In genomic region chr11:115231168-115231915, GRCm38 (mm10) we compare ENCODE assay signal across 8 mouse cellular contexts. TPM values are rescaled to one million over a fixed set of nuclear protein-coding genes. Genes with fewer than 3 reads are reported as not detected.
DNase-seq lines count a peak whose midpoint lies in the region; ATAC-seq lines count a peak whose summit lies in the region.

No protein-coding gene starts in this region.

- no peak overlapping the region for H3K4me3 ChIP-seq in liver, embryonic 11.5 days (ENCODE audit: low read depth, low read length)
- H3K4me3 ChIP-seq in forebrain, embryonic 15.5 days: no peak overlapping the region
- no peak overlapping the region for H3K4me3 ChIP-seq in liver, embryonic 12.5 days

- no peak for DNase-seq in liver, embryonic 11.5 days (ENCODE audit: low spot score)
- DNase-seq in liver: no peak
- peak; percentile 90 for DNase-seq in thymus, postnatal 0 days (ENCODE audit: low spot score)
- no peak for DNase-seq in layer of hippocampus, adult 11-12 months (ENCODE audit: low spot score)
- DNase-seq in adrenal gland, postnatal 14 days: no peak

- no peaks in the 10 kb centered on the region; the same call in 1 of the 2 replicates for H3K27me3 ChIP-seq in liver, embryonic 11.5 days (replicated peaks; ENCODE audit: control insufficient read depth, insufficient read depth, low read length)
- no peaks in the 10 kb centered on the region for H3K27me3 ChIP-seq in forebrain, embryonic 15.5 days
- H3K27me3 ChIP-seq in liver, embryonic 12.5 days (replicated peaks): no peaks in the 10 kb centered on the region

- 46% methylated on average over 14 of the region's 14 CpGs for WGBS in liver, embryonic 11.5 days
- WGBS in forebrain, embryonic 15.5 days: 55% methylated on average over 14 of the region's 14 CpGs
- 38% methylated on average over 14 of the region's 14 CpGs for WGBS in liver, embryonic 12.5 days (ENCODE audit: insufficient replicate concordance)

- H3K9ac ChIP-seq in liver, embryonic 11.5 days (ENCODE audit: low read depth, low read length): no peak overlapping the region
- H3K9ac ChIP-seq in forebrain, embryonic 15.5 days (replicated peaks): no peak overlapping the region
- no peak overlapping the region for H3K9ac ChIP-seq in liver, embryonic 12.5 days

- H3K4me1 ChIP-seq in liver, embryonic 11.5 days (replicated peaks; ENCODE audit: control insufficient read depth, insufficient read depth, low read length): peaks cover 54% of the 10 kb centered on the region
- peaks cover 66% of the 10 kb centered on the region for H3K4me1 ChIP-seq in forebrain, embryonic 15.5 days
- H3K4me1 ChIP-seq in liver, embryonic 12.5 days: peaks cover 65% of the 10 kb centered on the region

- H3K27ac ChIP-seq in liver, embryonic 11.5 days (ENCODE audit: low read depth, low read length): peak overlapping the region; percentile 52; the same call in 1 of the 2 replicates
- H3K27ac ChIP-seq in forebrain, embryonic 15.5 days (replicated peaks): peak overlapping the region; percentile 81
- H3K27ac ChIP-seq in liver, embryonic 12.5 days: 0 out of 2 replicates have a peak overlapping the region, but pooled peaks have one; percentile 4

- H3K36me3 ChIP-seq in liver, embryonic 11.5 days (ENCODE audit: control insufficient read depth, insufficient read depth, low read length): no peaks in the 10 kb centered on the region
- H3K36me3 ChIP-seq in forebrain, embryonic 15.5 days: no peaks in the 10 kb centered on the region
- H3K36me3 ChIP-seq in liver, embryonic 12.5 days: no peaks in the 10 kb centered on the region

- H3K4me2 ChIP-seq in liver, embryonic 11.5 days: no peak overlapping the region
- no peak overlapping the region for H3K4me2 ChIP-seq in forebrain, embryonic 15.5 days (replicated peaks)
- H3K4me2 ChIP-seq in liver, embryonic 12.5 days: no peak overlapping the region

- no peak for ATAC-seq in liver, embryonic 11.5 days (replicated peaks; ENCODE audit: low FRiP score)
- ATAC-seq in forebrain, embryonic 15.5 days (replicated peaks): no peak
- ATAC-seq in liver, embryonic 12.5 days: no peak
- no peak for ATAC-seq in megakaryocyte-erythroid progenitor cell, adult 5-6 weeks (replicated peaks; ENCODE audit: low FRiP score, low TSS enrichment, poor library complexity, severe bottlenecking)

- H3K9me3 ChIP-seq in liver, embryonic 11.5 days (ENCODE audit: control insufficient read depth, low read length): no peaks in the 10 kb centered on the region
- H3K9me3 ChIP-seq in forebrain, embryonic 15.5 days: no peaks in the 10 kb centered on the region
- H3K9me3 ChIP-seq in liver, embryonic 12.5 days (replicated peaks): no peaks in the 10 kb centered on the region

RNA-seq across cellular contexts. Expression of gene Grin2c, which starts 35.7 kb away (rescaled TPM):
- polyA plus RNA-seq in liver, embryonic 11.5 days (2014; fragmentation: Nextera tagmentation; extraction: Ambion mirVana): 0.75 and 0.89 TPM in 2 replicates
- 0.22 and 0.23 TPM in 2 replicates for polyA plus RNA-seq in forebrain, embryonic 15.5 days (2015; fragmentation: Nextera tagmentation; extraction: Ambion mirVana)
- polyA plus RNA-seq in liver, embryonic 12.5 days (2016; fragmentation: Nextera tagmentation; extraction: Ambion mirVana): 0.51 and 0.62 TPM in 2 replicates
- polyA plus RNA-seq in thymus, postnatal 0 days (2015; fragmentation: Nextera tagmentation; extraction: Ambion mirVana): 0.60 and 0.83 TPM in 2 replicates
- 0.90 and 0.96 TPM in 2 replicates for total RNA-seq in adrenal gland, postnatal 14 days (2021)
- total RNA-seq in megakaryocyte-erythroid progenitor cell, adult 5-6 weeks (2014; fragmentation: Nextera tagmentation): not detected in 2 replicates
- not detected in 2 replicates for total RNA-seq in megakaryocyte-erythroid progenitor cell, adult 5-6 weeks (2017)

RNA-seq across cellular contexts. Expression of gene Nat9, which starts 43.7 kb away (rescaled TPM):
- polyA plus RNA-seq in liver, embryonic 11.5 days (2014; fragmentation: Nextera tagmentation; extraction: Ambion mirVana): 17.0 and 20.1 TPM in 2 replicates
- polyA plus RNA-seq in forebrain, embryonic 15.5 days (2015; fragmentation: Nextera tagmentation; extraction: Ambion mirVana): 19.0 and 24.1 TPM in 2 replicates
- 12.8 and 12.9 TPM in 2 replicates for polyA plus RNA-seq in liver, embryonic 12.5 days (2016; fragmentation: Nextera tagmentation; extraction: Ambion mirVana)
- polyA plus RNA-seq in thymus, postnatal 0 days (2015; fragmentation: Nextera tagmentation; extraction: Ambion mirVana): 19.3 and 20.1 TPM in 2 replicates
- total RNA-seq in adrenal gland, postnatal 14 days (2021): 26.4 and 30.6 TPM in 2 replicates
- 15.0 and 24.9 TPM in 2 replicates for total RNA-seq in megakaryocyte-erythroid progenitor cell, adult 5-6 weeks (2014; fragmentation: Nextera tagmentation)
- 19.4 and 51.5 TPM in 2 replicates for total RNA-seq in megakaryocyte-erythroid progenitor cell, adult 5-6 weeks (2017)

RNA-seq across cellular contexts. Expression of gene Tmem104, which starts 44.1 kb away (rescaled TPM):
- polyA plus RNA-seq in liver, embryonic 11.5 days (2014; fragmentation: Nextera tagmentation; extraction: Ambion mirVana): 10.8 and 13.1 TPM in 2 replicates
- polyA plus RNA-seq in forebrain, embryonic 15.5 days (2015; fragmentation: Nextera tagmentation; extraction: Ambion mirVana): 10.8 and 12.4 TPM in 2 replicates
- polyA plus RNA-seq in liver, embryonic 12.5 days (2016; fragmentation: Nextera tagmentation; extraction: Ambion mirVana): 7.5 and 8.1 TPM in 2 replicates
- 8.6 and 10.8 TPM in 2 replicates for polyA plus RNA-seq in thymus, postnatal 0 days (2015; fragmentation: Nextera tagmentation; extraction: Ambion mirVana)
- total RNA-seq in adrenal gland, postnatal 14 days (2021): 9.0 and 15.7 TPM in 2 replicates
- total RNA-seq in megakaryocyte-erythroid progenitor cell, adult 5-6 weeks (2014; fragmentation: Nextera tagmentation): 5.0 and 10.1 TPM in 2 replicates
- 1.8 and 7.9 TPM in 2 replicates for total RNA-seq in megakaryocyte-erythroid progenitor cell, adult 5-6 weeks (2017)

RNA-seq across cellular contexts. Expression of gene Fdxr, which starts 45.5 kb away (rescaled TPM):
- 25.0 and 25.7 TPM in 2 replicates for polyA plus RNA-seq in liver, embryonic 11.5 days (2014; fragmentation: Nextera tagmentation; extraction: Ambion mirVana)
- polyA plus RNA-seq in forebrain, embryonic 15.5 days (2015; fragmentation: Nextera tagmentation; extraction: Ambion mirVana): 23.9 and 24.0 TPM in 2 replicates
- polyA plus RNA-seq in liver, embryonic 12.5 days (2016; fragmentation: Nextera tagmentation; extraction: Ambion mirVana): 17.1 and 17.8 TPM in 2 replicates
- 22.0 and 22.4 TPM in 2 replicates for polyA plus RNA-seq in thymus, postnatal 0 days (2015; fragmentation: Nextera tagmentation; extraction: Ambion mirVana)
- 592 and 605 TPM in 2 replicates for total RNA-seq in adrenal gland, postnatal 14 days (2021)
- total RNA-seq in megakaryocyte-erythroid progenitor cell, adult 5-6 weeks (2014; fragmentation: Nextera tagmentation): 17.0 and 18.6 TPM in 2 replicates
- total RNA-seq in megakaryocyte-erythroid progenitor cell, adult 5-6 weeks (2017): 5.9 and 20.8 TPM in 2 replicates

Comparison
In these comparisons a context has a peak if more than half of its experiments do, and no peak if none do; other contexts are left out.
1. H3K27ac ChIP-seq: peak in every context shown above with its lines; median percentile 81 in forebrain, embryonic 15.5 days; 52 in liver, embryonic 11.5 days; 4 in liver, embryonic 12.5 days.